Mouse (Mus musculus): ENCODE results near the gene Rgs8. TPM values are rescaled to one million over a fixed set of nuclear protein-coding genes. Genes with fewer than 3 reads are reported as not detected.

Gene Rgs8
- 0.53 TPM for polyA plus RNA-seq (2021)

GRCm38 (mm10) chr1:153652938-153653623 lies at the start of gene Rgs8:
TSS of gene Rgs8 (plus strand) at chr1:153653025.
- DNase-seq (ENCODE audit: low read depth, low spot score) = no peak
- in situ Hi-C loops (cut with MboI; ENCODE audit: low pct_unique_long_range_greater_than_20kb) = loop anchor here (25.0 kb wide), 1 partner anchor 91 kb away; the partner anchor contains the start of gene Npl
- no peaks in the 10 kb centered on the region for H3K27me3 ChIP-seq
- TF ChIP-seq CTCF (IDR thresholded peaks at IDR 0.05) = no peak
- POLR2A ChIA-PET = no interaction called here
- CTCF ChIA-PET = interaction anchor here (0.8 to 1.1 kb wide), 2 partner anchors 11 to 16 kb away, joined by 3 read pairs; no protein-coding TSS in a partner anchor
- no peak for ATAC-seq

- in situ Hi-C loops (cut with MboI; ENCODE audit: low pct_unique_long_range_greater_than_20kb) = no loop called here
- H3K27me3 ChIP-seq = no peaks in the 10 kb centered on the region
- POLR2A ChIA-PET = no interaction called here
- ATAC-seq (no peak), DNase-seq (ENCODE audit: low read depth, low spot score) (no peak)
- TF ChIP-seq CTCF (IDR thresholded peaks at IDR 0.05) = no peak
- CTCF ChIA-PET = interaction anchor here (1.2 to 1.4 kb wide), 2 partner anchors 11 to 19 kb away, joined by 3 read pairs; no protein-coding TSS in a partner anchor
Measured at GRCm38 (mm10) chr1:153617340-153617830, 35.4 kb upstream of the Rgs8 start.

- POLR2A ChIA-PET = no interaction called here
- CTCF ChIA-PET = no interaction called here
- no peaks in the 10 kb centered on the region for H3K27me3 ChIP-seq
- TF ChIP-seq CTCF (IDR thresholded peaks at IDR 0.05) = no peak
- no peak for DNase-seq (ENCODE audit: low read depth, low spot score)
- in situ Hi-C loops (cut with MboI; ENCODE audit: low pct_unique_long_range_greater_than_20kb) = no loop called here
- ATAC-seq = no peak
Measured at GRCm38 (mm10) chr1:153623036-153623435, 29.8 kb upstream of the Rgs8 start.

- ChIA-PET CTCF (interaction anchor here (1.4 kb wide), 1 partner anchor 26 kb away, joined by 3 read pairs; no protein-coding TSS in a partner anchor), POLR2A (no interaction called here)
- no peaks in the 10 kb centered on the region for H3K27me3 ChIP-seq
- DNase-seq (ENCODE audit: low read depth, low spot score) (no peak), ATAC-seq (no peak)
- no peak for TF ChIP-seq CTCF (IDR thresholded peaks at IDR 0.05)
- in situ Hi-C loops (cut with MboI; ENCODE audit: low pct_unique_long_range_greater_than_20kb) = no loop called here
Measured at GRCm38 (mm10) chr1:153632686-153633085, 20.1 kb upstream of the Rgs8 start.

GRCm38 (mm10) chr1:153635056-153635455 lies 17.8 kb upstream of the Rgs8 start:
- H3K27me3 ChIP-seq = no peaks in the 10 kb centered on the region
- in situ Hi-C loops (cut with MboI; ENCODE audit: low pct_unique_long_range_greater_than_20kb) = no loop called here
- ChIA-PET POLR2A (interaction anchor here (0.7 kb wide), 1 partner anchor 27 kb away, joined by 3 read pairs; no protein-coding TSS in a partner anchor), CTCF (interaction anchor here (1.0 to 1.3 kb wide), 3 partner anchors 10 to 76 kb away, joined by 3 to 5 read pairs (median 3); no protein-coding TSS in a partner anchor)
- TF ChIP-seq CTCF (IDR thresholded peaks at IDR 0.05) = no peak
- DNase-seq (ENCODE audit: low read depth, low spot score) (no peak), ATAC-seq (peak; percentile 58)

- ATAC-seq = peak; percentile 48
- ChIA-PET POLR2A (interaction anchor here (0.7 to 1.0 kb wide), 2 partner anchors 77 to 108 kb away, joined by 3 read pairs; no protein-coding TSS in a partner anchor), CTCF (interaction anchor here (1.0 to 1.3 kb wide), 2 partner anchors 30 to 77 kb away, joined by 3 to 5 read pairs; no protein-coding TSS in a partner anchor)
- no peak for TF ChIP-seq CTCF (IDR thresholded peaks at IDR 0.05)
- no peaks in the 10 kb centered on the region for H3K27me3 ChIP-seq
- in situ Hi-C loops (cut with MboI; ENCODE audit: low pct_unique_long_range_greater_than_20kb) = no loop called here
- peak; percentile 87 for DNase-seq (ENCODE audit: low read depth, low spot score)
Measured at GRCm38 (mm10) chr1:153635521-153635920, 17.3 kb upstream of the Rgs8 start.

- H3K27me3 ChIP-seq = no peaks in the 10 kb centered on the region
- no peak for ATAC-seq
- POLR2A ChIA-PET = no interaction called here
- CTCF ChIA-PET = interaction anchor here (0.8 to 1.6 kb wide), 2 partner anchors 16 to 20 kb away, joined by 3 read pairs; partner anchors contain the start of gene Rgs8
- no peak for DNase-seq (ENCODE audit: low read depth, low spot score)
- in situ Hi-C loops (cut with MboI; ENCODE audit: low pct_unique_long_range_greater_than_20kb) = no loop called here
- TF ChIP-seq CTCF (IDR thresholded peaks at IDR 0.05) = no peak
Measured at GRCm38 (mm10) chr1:153636821-153637220, 16.0 kb upstream of the Rgs8 start.

GRCm38 (mm10) chr1:153641492-153641939 lies 11.3 kb upstream of the Rgs8 start:
- ATAC-seq (no peak), DNase-seq (ENCODE audit: low read depth, low spot score) (no peak)
- CTCF ChIA-PET = no interaction called here
- in situ Hi-C loops (cut with MboI; ENCODE audit: low pct_unique_long_range_greater_than_20kb) = no loop called here
- no peak for TF ChIP-seq CTCF (IDR thresholded peaks at IDR 0.05)
- H3K27me3 ChIP-seq = no peaks in the 10 kb centered on the region
- POLR2A ChIA-PET = no interaction called here

- ChIA-PET POLR2A (no interaction called here), CTCF (no interaction called here)
- no peaks in the 10 kb centered on the region for H3K27me3 ChIP-seq
- DNase-seq (ENCODE audit: low read depth, low spot score) (no peak), ATAC-seq (no peak)
- TF ChIP-seq CTCF (IDR thresholded peaks at IDR 0.05) = no peak
- in situ Hi-C loops (cut with MboI; ENCODE audit: low pct_unique_long_range_greater_than_20kb) = no loop called here
Measured at GRCm38 (mm10) chr1:153641940-153642501, 10.8 kb upstream of the Rgs8 start.

GRCm38 (mm10) chr1:153653674-153654073 lies 849 bp downstream of the Rgs8 start:
- ATAC-seq = no peak
- ChIA-PET POLR2A (no interaction called here), CTCF (interaction anchor here (1.1 to 1.3 kb wide), 2 partner anchors 12 to 16 kb away, joined by 3 to 6 read pairs; no protein-coding TSS in a partner anchor)
- no peaks in the 10 kb centered on the region for H3K27me3 ChIP-seq
- no peak for DNase-seq (ENCODE audit: low read depth, low spot score)
- TF ChIP-seq CTCF (IDR thresholded peaks at IDR 0.05) = no peak
- in situ Hi-C loops (cut with MboI; ENCODE audit: low pct_unique_long_range_greater_than_20kb) = loop anchor here (25.0 kb wide), 1 partner anchor 91 kb away; the partner anchor contains the start of gene Npl

GRCm38 (mm10) chr1:153659666-153660065 lies 6.8 kb downstream of the Rgs8 start:
- ChIA-PET POLR2A (no interaction called here), CTCF (no interaction called here)
- no peak for DNase-seq (ENCODE audit: low read depth, low spot score)
- in situ Hi-C loops (cut with MboI; ENCODE audit: low pct_unique_long_range_greater_than_20kb) = loop anchor here (25.0 kb wide), 1 partner anchor 97 kb away; the partner anchor contains the start of gene Npl
- no peak for TF ChIP-seq CTCF (IDR thresholded peaks at IDR 0.05)
- no peak for ATAC-seq
- H3K27me3 ChIP-seq = no peaks in the 10 kb centered on the region
